Mouse (Mus musculus): ENCODE data around the gene Cib3. TPM values are rescaled to one million over a fixed set of nuclear protein-coding genes. Genes with fewer than 3 reads are reported as not detected.

Cib3 gene
- total RNA-seq, 2 experiments from 2014 or later = not detected

DNA sequence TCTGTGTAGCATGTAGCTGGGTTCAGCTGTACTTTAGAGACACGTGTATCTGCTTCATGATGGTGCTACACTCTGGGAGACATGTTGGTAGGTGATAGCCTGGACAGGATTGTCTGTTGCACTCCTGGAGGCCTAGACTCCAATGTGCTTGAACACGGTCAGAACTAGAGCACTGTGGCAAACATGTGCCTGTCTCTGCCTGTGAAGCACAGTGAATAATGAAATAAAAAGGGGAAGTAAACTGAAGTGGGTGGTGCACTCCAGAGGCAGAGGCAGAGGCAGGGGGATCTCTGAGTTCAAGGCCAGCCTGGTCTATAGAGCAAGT lies 22.5 kb downstream of the Cib3 start:
- intact Hi-C loops (cut with DNase I) = no loop called here
- TF ChIP-seq CTCF (IDR thresholded peaks at IDR 0.05) = no peak
- Histone ChIP-seq H3K4me3 (no peak overlapping the region), H3K27ac (no peak overlapping the region)
- DNase-seq = no peak

GRCm38 (mm10) chr8:72189417-72190214 lies 23.0 kb downstream of the Cib3 start, which contains the start of gene Hsh2d:
TSS of gene Hsh2d (plus strand) at chr8:72189638.
- DNase-seq = no peak
- TF ChIP-seq CTCF (IDR thresholded peaks at IDR 0.05) = no peak
- no peak within 1 kb of the TSS for H3K4me3 ChIP-seq
- H3K27ac ChIP-seq = no peak within 1 kb of the TSS
- intact Hi-C loops (cut with DNase I) = no loop called here

DNA sequence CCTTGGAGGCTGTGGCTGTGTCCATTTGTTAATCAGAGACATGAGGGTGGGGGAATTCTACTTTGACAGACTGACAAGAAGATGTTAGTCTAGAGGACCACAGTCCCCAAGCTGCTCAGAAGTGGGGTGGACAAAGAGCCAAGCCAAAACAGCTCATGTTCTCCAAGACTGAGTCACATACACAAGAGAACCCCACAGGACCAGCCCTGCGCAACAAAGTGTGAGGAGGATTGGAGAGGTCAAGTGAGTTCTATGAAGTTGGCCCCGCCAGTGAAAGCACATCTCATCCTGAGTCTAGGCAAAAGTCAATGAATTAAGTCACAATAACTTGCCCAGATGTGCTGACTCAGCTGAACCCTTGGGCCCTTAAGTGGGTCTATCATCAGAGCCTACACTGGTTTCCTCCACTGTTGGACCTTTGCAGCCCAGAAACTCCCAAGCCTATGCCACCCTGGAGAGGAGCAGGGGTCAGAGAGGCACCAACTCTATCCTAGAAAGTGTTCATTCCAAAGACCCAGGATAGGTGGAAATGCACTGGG lies 24.8 kb downstream of the Cib3 start:
- Histone ChIP-seq H3K27ac (no peak overlapping the region), H3K4me3 (no peak overlapping the region)
- intact Hi-C loops (cut with DNase I) = no loop called here
- peak; percentile 42 for DNase-seq
- TF ChIP-seq CTCF (IDR thresholded peaks at IDR 0.05) = no peak

- Histone ChIP-seq H3K4me3 (no peak overlapping the region), H3K27ac (no peak overlapping the region)
- TF ChIP-seq CTCF (IDR thresholded peaks at IDR 0.05) = no peak
- DNase-seq = no peak
- intact Hi-C loops (cut with DNase I) = no loop called here
Observed at GRCm38 (mm10) chr8:72183554-72184202, 29.0 kb downstream of the Cib3 start.

GRCm38 (mm10) chr8:72177346-72177925 lies 35.2 kb downstream of the Cib3 start:
- Histone ChIP-seq H3K4me3 (no peak overlapping the region), H3K27ac (no peak overlapping the region)
- peak; percentile 83 for TF ChIP-seq CTCF (IDR thresholded peaks at IDR 0.05)
- intact Hi-C loops (cut with DNase I) = loop anchor here (5.0 kb wide), 1 partner anchor 45 kb away; no protein-coding TSS in a partner anchor
- peak; percentile 74 for DNase-seq

GRCm38 (mm10) chr8:72169681-72170249 lies 42.9 kb downstream of the Cib3 start:
- no peak for TF ChIP-seq CTCF (IDR thresholded peaks at IDR 0.05)
- no peak overlapping the region for H3K27ac ChIP-seq
- H3K4me3 ChIP-seq = no peak overlapping the region
- DNase-seq = no peak
- intact Hi-C loops (cut with DNase I) = no loop called here

DNA sequence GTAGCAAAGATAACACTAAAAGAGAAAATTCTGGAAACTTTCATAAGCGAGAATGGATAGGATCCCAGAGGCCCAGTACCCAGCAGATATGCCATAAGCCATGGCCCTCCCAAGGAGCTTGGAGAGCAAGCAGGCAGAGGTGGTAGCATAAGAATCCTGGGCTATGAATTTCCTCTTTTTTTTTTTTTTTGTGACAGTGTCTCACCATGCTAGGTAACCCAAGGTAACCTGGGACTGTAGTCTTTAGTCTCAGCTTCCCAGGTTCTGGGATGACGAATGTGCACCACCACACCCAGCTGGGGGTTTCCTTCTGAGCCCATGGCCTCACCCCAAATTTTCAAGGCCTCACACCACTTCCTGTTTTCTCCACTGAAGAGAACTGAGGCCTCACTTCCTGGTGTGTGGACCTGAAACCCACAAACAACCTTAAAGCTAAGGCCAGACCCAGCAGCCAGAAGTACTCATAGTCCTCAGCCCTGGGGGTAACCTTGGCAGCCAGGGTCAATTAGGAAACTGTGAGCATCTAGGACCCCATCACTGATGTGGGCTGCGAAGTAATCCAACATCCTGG lies 43.5 kb downstream of the Cib3 start:
- Histone ChIP-seq H3K27ac (no peak overlapping the region), H3K4me3 (no peak overlapping the region)
- intact Hi-C loops (cut with DNase I) = no loop called here
- TF ChIP-seq CTCF (IDR thresholded peaks at IDR 0.05) = no peak
- DNase-seq = no peak

DNA sequence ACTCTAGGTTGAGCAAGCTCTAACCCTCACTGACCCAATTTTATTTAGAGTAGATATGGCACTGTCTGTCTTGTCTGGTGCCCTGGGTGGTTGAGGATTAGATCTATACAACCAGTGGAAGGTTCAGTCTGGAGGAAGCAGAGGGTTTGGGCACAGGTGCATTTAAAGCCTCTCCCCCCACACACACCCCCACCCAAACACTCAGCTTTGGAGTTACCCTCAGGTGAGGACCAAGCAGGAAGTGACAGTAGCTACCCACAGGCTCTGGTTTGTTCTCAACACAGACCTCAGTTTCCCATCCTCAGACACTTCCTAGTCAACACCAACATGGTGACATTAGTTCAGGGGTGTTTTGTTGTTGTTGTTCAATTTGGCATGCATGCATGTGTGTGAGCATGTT lies 49.8 kb downstream of the Cib3 start:
- H3K27ac ChIP-seq = no peak overlapping the region
- intact Hi-C loops (cut with DNase I) = loop anchor here (5.0 kb wide), 1 partner anchor 79 kb away; the partner anchor contains the start of gene Ap1m1
- TF ChIP-seq CTCF (IDR thresholded peaks at IDR 0.05) = no peak
- DNase-seq = no peak
- H3K4me3 ChIP-seq = no peak overlapping the region

GRCm38 (mm10) chr8:72160707-72161697 lies 51.6 kb downstream of the Cib3 start, which contains the start of gene Rab8a:
TSS of gene Rab8a (plus strand) at chr8:72161200.
- peak within 1 kb of the TSS; percentile 96 for H3K27ac ChIP-seq
- intact Hi-C loops (cut with DNase I) = loop anchor here (5.0 kb wide), 1 partner anchor 81 kb away; the partner anchor contains the start of gene Ap1m1
- TF ChIP-seq CTCF (IDR thresholded peaks at IDR 0.05) = no peak
- H3K4me3 ChIP-seq = peak within 1 kb of the TSS; percentile 92
- DNase-seq = peak; percentile 99

DNA sequence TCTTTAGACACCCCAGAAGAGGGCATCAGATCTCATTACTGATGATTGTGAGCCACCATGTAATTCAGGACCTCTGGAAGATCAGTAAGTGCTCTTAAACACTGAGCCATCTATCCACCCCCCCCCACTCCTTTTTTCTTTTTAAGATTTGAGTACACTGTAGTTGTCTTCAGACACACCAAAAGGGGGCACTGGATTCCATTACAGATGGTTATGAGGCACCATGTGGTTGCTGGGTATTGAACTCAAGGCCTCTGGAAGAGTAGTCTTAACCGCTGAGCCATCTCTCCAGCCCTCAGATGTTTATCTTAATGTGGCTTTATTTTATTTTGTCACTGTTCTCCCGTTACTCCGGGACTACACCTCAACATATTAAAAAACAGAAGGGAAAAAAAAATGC lies 52.6 kb downstream of the Cib3 start:
- no peak for TF ChIP-seq CTCF (IDR thresholded peaks at IDR 0.05)
- no peak for DNase-seq
- intact Hi-C loops (cut with DNase I) = loop anchor here (5.0 kb wide), 1 partner anchor 82 kb away; the partner anchor contains the start of gene Ap1m1
- H3K4me3 ChIP-seq = peak overlapping the region; percentile 92
- H3K27ac ChIP-seq = no peak overlapping the region; the same call in 1 of the 2 replicates

- H3K4me3 ChIP-seq = no peak overlapping the region
- no peak for TF ChIP-seq CTCF (IDR thresholded peaks at IDR 0.05)
- no peak overlapping the region for H3K27ac ChIP-seq
- intact Hi-C loops (cut with DNase I) = no loop called here
- DNase-seq = no peak
Observed at GRCm38 (mm10) chr8:72158726-72159125, 53.9 kb downstream of the Cib3 start.
